Mouse (Mus musculus): ENCODE measurements at regions not wholly inside any gene's neighbourhood (a gene's known extent, or its start where the extent isn't known, plus 50 kb on each side); places are given as distances from the start of the nearest gene placed in this dataset.
A peak's percentile ranks its signal among the peaks of the same experiment; 100 is the strongest.

DNA sequence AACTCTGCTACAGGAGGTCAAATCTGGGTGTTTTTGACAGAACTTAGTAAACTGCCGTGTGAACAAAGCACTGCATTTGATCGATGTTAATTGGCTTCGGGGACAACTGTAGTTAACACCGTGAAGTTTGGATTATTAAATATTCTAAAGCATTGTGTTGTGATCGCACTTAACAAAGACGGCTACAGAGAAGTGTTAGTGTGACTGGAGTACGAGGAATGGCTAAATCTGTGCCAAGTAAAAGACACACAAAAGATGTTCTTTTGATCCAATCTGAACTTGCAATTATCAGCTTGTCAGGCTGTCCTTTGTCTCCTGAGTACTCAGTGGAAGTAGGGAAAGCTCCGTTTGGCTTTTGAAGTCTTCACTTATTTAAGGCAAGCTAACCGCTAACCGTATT lies 259.7 kb downstream of the Tmem182 start:
- no peak for DNase-seq

- no peak for DNase-seq
Measured at GRCm38 (mm10) chr1:41104869-41105268, 299.5 kb downstream of the Tmem182 start.

DNA sequence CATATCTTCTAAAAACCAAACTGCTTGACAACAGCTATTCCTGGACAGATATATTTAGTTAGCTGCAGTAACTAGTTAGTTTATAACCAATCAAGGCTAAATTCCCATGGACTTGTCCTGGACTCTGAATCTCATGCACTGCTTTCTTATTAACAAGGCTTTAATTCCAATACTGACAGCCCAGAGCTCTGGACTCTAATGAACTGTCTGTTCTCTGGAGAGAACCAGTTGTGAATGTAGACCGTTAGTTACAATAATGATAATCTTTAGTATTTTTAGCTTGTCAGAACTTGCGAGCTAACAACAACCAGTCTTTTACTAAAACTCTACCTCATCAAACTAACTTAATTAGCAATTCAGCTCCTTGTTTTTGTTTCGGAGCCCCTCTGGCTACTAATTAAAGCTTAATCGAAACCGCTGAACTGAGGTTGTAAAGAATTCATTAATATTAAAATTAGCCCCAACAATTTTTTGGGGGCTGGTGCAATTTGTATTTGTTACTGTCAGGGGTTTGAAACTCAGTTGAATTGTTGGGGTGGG lies 316.3 kb downstream of the Tmem182 start:
- no peak for DNase-seq

GRCm38 (mm10) chr1:41131410-41131809 lies 326.0 kb downstream of the Tmem182 start:
- DNase-seq, result no peak

- no peak for DNase-seq
Measured at GRCm38 (mm10) chr1:41133143-41133542, 327.7 kb downstream of the Tmem182 start.

DNA sequence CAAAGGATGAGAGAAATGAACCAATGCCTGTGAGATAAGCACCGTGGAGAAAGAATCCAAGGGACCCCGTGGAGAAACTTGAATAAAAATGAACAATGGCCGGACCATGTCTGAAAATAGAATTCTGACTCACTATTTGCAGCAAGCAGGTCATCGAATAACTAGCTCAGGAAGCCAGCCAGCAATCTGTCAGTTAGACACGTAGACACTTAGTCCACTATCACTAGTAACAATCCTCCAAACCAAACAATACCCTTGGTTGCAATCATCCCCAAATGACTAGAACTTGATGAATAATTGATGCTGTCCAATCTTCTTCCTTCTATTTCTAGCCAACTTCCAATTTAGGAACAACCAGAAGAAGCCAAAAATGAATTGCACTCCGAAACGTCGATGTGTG lies 328.5 kb downstream of the Tmem182 start:
- DNase-seq, result no peak

GRCm38 (mm10) chr1:41139725-41140124 lies 334.3 kb downstream of the Tmem182 start:
- no peak for DNase-seq

DNA sequence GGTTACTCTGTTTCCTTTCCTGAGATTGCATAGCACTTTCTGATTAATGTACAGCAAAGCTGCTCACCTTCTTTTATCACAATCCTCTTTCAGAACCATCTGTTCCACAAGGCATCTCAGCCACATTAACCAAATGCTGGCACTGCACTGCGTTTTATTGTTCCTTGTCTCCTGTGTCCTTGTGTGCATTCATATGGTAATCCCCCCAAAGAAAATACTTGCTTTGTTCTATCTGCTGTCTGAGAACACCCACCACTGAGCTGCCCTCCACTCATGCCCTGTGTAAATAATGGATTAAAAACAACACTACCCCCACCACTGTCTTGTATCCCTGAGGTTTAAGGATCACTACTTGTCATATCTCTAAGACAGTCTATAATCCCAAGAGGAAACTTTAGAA lies 335.1 kb downstream of the Tmem182 start:
- DNase-seq, result no peak

DNA sequence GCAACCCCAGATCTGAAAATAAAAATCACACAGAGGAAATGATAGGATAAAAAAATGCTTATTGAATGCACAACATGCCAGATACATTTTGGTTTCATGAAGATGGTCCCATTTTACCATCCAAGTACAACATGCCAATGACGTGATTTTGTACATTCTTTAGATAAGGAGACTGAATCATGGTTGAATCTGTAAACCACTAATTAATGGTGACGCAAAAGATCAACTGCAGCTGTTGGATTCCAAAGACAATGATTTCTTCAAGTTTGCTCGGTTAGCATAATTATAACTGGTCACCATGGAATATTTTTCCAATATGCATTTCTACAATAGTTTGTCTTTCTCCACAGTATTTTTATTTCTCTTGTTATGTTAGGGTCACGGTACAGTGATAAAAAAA lies 336.6 kb downstream of the Tmem182 start:
- no peak for DNase-seq

- no peak for DNase-seq
Measured at GRCm38 (mm10) chr1:41152516-41152915, 347.1 kb downstream of the Tmem182 start.

DNA sequence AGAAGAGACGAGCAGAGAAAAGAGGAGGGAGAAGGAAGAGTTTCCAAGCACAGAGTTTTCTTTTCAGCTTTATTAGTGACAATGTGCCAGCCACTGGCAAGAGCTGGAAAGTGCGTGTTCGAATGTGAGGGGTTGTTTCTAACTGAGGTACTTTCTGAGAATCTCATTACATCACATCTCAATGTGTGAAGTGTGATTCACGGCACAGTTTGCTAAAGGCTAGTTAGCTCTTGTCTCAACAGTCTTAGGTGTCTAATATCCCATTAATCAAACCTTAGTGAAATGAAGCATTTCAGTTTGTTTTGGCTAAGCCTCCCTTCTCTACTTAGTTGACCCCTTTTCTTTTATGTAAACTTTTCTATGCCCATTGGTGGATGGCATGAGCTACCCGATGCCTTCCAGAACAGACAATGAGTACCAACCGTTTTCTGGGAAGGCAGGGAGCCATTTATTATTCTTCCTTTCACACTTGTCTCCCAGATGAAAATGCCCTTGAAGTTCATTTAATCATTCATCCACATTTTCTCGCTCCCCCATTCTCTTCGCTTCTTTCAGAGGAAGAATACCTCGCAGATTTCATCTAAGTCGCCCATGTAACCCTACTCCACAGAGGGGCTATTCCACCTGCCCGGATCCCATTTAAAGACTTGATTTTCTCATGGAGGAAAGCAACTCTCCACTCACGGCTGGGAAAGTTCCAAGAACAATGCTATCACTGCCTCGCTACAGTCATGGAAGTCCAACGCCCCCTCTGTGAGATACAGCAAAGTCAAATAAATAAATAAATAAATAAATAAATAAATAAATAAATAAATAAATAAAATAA lies 348.0 kb downstream of the Tmem182 start:
- DNase-seq, result no peak

GRCm38 (mm10) chr1:41154198-41154597 lies 348.8 kb downstream of the Tmem182 start:
- no peak for DNase-seq

DNA sequence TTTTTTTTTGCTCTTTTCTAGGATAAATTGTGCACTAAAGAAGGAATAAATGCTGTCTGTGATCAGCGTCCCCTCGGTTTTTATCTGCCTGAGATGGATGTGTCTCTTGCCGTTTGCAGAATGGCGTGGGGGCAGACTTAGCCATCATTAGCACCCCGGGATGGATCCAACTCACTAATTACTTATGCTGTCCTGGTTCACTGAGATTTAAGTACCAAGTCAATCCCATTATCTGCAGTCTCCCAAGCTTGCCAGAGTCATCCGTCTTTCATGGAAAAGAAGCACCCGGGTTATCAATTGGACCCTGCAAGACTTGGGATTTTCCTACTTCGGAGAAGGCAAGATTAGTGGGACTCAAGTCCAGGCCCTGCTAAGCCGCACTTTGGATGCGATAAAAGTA lies 351.5 kb downstream of the Tmem182 start:
- no peak for DNase-seq

- peak; percentile 4 for DNase-seq
Measured at GRCm38 (mm10) chr1:41157651-41158513, 352.5 kb downstream of the Tmem182 start.

- no peak for DNase-seq
Measured at GRCm38 (mm10) chr1:41165878-41166786, 360.7 kb downstream of the Tmem182 start.

GRCm38 (mm10) chr1:41166787-41167420 lies 361.5 kb downstream of the Tmem182 start:
- no peak for DNase-seq

- DNase-seq, result no peak
Measured at GRCm38 (mm10) chr1:41186991-41187390, 381.6 kb downstream of the Tmem182 start.

DNA sequence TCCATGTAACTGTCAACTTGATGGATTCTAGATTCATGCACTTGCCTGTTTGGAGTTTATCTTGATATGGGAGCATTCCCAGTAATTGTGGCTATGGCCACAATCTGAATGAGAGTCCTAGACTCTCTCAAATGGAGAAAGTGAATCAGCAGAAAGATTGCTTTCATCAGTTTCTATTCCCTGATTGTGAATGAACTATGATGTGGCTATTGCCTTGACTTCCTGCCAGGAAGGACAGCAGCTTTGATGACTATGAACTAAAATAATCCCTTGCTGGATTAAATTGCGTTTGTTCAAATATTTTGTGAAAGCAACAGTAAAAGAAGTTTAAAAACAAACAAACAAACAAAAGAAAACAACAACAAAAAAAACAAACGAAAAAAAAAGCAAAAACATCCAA lies 407.5 kb downstream of the Tmem182 start:
- DNase-seq, result no peak

DNA sequence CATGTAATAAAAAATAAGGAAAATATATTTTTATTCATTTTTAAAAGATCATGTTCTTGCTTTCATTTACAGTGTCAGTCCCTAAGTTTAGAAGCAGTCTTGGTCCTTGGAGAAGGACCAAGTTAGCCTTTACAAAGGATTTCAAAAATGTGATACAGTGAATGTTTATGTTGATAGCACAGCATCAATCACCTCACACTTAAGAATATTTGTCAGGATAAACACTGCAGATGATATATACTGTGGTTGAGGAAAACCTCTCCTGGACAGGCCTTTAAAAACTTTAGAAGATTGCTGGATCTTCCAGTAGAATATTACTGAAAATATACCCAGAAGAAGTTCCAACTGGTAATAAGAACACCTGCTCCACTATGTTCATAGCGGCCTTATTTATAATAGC lies 420.4 kb downstream of the Tmem182 start:
- DNase-seq, result no peak

DNA sequence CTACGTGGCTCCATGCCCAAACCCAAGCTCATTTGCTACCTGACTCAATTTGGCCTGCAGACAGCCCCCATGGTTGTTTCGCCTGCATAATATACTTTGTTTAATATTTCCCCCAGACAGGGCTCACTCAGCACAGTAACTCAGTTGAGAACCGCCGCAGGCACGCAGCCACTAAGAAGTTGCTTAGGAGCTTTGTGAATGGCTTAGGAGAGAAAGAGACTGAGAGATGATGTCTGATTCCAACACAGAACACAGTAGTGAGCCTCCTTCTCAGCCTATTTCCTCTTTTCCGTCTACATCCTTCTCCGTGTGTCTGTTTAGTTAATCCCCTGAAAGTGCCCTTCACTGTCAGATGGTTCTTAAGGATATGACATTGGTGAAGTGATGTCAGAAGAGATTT lies 429.9 kb downstream of the Tmem182 start:
- DNase-seq, result no peak

GRCm38 (mm10) chr1:41243000-41243399 lies 437.6 kb downstream of the Tmem182 start:
- DNase-seq, result no peak

GRCm38 (mm10) chr1:41244627-41245026 lies 439.2 kb downstream of the Tmem182 start:
- DNase-seq, result no peak

Data from gastrocnemius, postnatal 10 days (tissue).